Mouse (Mus musculus): Measurements from ENCODE around the gene Cdadc1. TPM values are rescaled to one million over a fixed set of nuclear protein-coding genes. Genes with fewer than 3 reads are reported as not detected.

Gene Cdadc1
- polyA plus RNA-seq, 1 experiment from 2014 or later: 23.7 TPM

DNA sequence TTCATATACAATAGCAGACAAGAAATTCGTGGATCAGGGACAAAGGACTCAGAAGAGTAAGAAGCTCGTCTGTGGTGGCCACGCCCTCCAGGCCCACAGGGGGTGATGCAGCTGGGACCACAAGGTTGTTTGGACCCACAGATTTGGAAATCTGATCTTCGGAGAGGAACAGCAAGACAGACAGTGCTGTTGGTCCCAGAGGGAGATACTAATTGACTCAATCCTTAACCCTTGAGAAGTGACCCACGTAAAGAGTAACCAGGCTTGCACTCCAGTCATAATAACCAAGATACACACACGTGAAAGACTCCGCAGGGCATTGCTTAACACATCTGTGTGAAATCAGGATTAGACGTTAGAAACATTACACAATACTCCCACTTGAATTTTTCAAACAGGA is 5.9 kb downstream of the Cdadc1 start:
- peaks cover 28% of the 10 kb centered on the region for H3K79me2 ChIP-seq (ENCODE audit: inconsistent target)
- H3K4me3 ChIP-seq (ENCODE audit: inconsistent target): no peak overlapping the region
- H3K27ac ChIP-seq: no peak overlapping the region
- peaks cover 39% of the 10 kb centered on the region for H3K36me3 ChIP-seq (ENCODE audit: inconsistent target)
- WGBS (ENCODE audit: missing documents): 54% methylated on average over 8 of the region's 8 CpGs

DNA sequence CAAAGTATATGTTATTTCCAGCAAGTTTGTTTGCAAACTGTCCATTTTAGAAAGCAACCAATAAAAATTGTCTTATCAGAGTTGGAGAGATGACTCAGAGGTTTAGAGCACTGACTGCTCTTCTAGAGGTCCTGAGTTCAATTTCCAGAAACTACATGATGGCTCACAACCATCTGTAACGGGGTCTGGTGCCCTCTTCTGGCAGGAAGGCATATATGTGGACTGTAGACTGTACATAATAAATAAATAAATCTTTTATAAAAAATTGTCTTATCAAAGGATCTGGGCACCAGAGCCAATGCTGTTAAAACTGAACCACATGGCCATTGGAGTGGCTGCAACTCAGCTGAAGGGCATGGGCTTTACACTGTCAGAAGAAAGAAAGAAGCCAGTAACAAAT is 7.1 kb downstream of the Cdadc1 start:
- H3K4me3 ChIP-seq (ENCODE audit: inconsistent target): no peak overlapping the region
- peaks cover 15% of the 10 kb centered on the region for H3K79me2 ChIP-seq (ENCODE audit: inconsistent target)
- H3K36me3 ChIP-seq (ENCODE audit: inconsistent target): peaks cover 51% of the 10 kb centered on the region
- WGBS (ENCODE audit: missing documents): 92% methylated on average over 1 of the region's 1 CpGs
- H3K27ac ChIP-seq: no peak overlapping the region

DNA sequence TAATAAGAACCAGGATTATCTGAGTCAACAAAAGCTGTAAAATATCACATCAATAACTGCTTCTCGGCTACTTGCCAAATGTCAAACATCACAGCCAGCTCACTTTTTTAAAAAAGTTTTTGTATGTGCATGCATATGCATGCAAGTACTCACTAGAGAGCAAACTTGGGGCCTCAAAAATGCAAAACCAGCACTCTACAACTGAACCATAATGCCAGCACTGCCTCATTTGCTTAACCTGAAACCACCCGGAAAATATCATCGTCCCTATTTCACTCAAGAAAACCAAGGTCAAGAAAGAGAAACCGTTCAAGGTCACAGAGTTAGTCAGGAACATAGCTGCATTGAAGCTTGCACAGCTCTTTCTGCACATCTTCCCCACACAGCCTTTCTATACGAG is 21.4 kb downstream of the Cdadc1 start:
- 98% methylated on average over 5 of the region's 5 CpGs for WGBS (ENCODE audit: missing documents)
- Histone ChIP-seq H3K36me3 (ENCODE audit: inconsistent target) (peaks cover 34% of the 10 kb centered on the region), H3K4me3 (ENCODE audit: inconsistent target) (no peak overlapping the region), H3K79me2 (ENCODE audit: inconsistent target) (no peaks in the 10 kb centered on the region), H3K27ac (no peak overlapping the region)

- 0 out of 2 replicates have a peak, but pooled peaks cover 5% of the 10 kb centered on the region for H3K36me3 ChIP-seq (ENCODE audit: inconsistent target)
- no peaks in the 10 kb centered on the region for H3K79me2 ChIP-seq (ENCODE audit: inconsistent target)
- WGBS (ENCODE audit: missing documents): 98% methylated on average over 6 of the region's 6 CpGs
Observed at GRCm38 (mm10) chr14:59566756-59567155, 31.0 kb downstream of the Cdadc1 start.

DNA sequence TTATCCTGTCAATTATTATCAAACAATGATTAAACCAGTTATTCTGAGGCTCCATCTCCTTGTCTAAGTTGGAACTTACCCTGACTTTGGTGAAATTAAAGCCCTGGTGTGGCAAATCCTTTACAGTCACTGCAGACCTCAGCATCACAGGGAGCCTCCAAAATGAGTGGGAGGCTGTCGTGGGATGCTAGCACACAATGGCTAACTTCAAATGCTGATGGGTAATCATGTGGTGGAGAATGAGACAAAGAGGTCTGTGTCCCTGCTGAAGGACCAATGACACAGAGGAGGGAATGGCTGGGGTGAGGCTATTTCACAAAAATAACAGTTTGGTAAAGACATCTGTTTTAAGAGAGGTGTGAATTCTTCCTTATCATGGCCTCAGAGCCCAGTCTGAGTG is 39.9 kb downstream of the Cdadc1 start:
- Histone ChIP-seq H3K4me3 (ENCODE audit: inconsistent target) (no peak overlapping the region), H3K27ac (no peak overlapping the region), H3K36me3 (ENCODE audit: inconsistent target) (no peaks in the 10 kb centered on the region), H3K79me2 (ENCODE audit: inconsistent target) (no peaks in the 10 kb centered on the region)
- WGBS (ENCODE audit: missing documents): 88% methylated on average over 1 of the region's 1 CpGs

More at GRCm38 (mm10) chr14:59566756-59567155, 31.0 kb downstream of the Cdadc1 start:
- Histone ChIP-seq H3K27ac (no peak overlapping the region), H3K4me3 (ENCODE audit: inconsistent target) (no peak overlapping the region)

- no peaks in the 10 kb centered on the region for H3K79me2 ChIP-seq (ENCODE audit: inconsistent target)
- H3K4me3 ChIP-seq (ENCODE audit: inconsistent target): no peak overlapping the region
- no peaks in the 10 kb centered on the region for H3K36me3 ChIP-seq (ENCODE audit: inconsistent target)
- no peak overlapping the region for H3K27ac ChIP-seq
- WGBS (ENCODE audit: missing documents): 44% methylated on average over 4 of the region's 4 CpGs
Observed at GRCm38 (mm10) chr14:59557071-59557470, 40.7 kb downstream of the Cdadc1 start.

- no peak overlapping the region for H3K4me3 ChIP-seq (ENCODE audit: inconsistent target)
- H3K79me2 ChIP-seq (ENCODE audit: inconsistent target): no peaks in the 10 kb centered on the region
- H3K27ac ChIP-seq: no peak overlapping the region
- 66% methylated on average over 13 of the region's 13 CpGs for WGBS (ENCODE audit: missing documents)
- H3K36me3 ChIP-seq (ENCODE audit: inconsistent target): no peaks in the 10 kb centered on the region
Observed at GRCm38 (mm10) chr14:59555928-59556531, 41.7 kb downstream of the Cdadc1 start.

DNA sequence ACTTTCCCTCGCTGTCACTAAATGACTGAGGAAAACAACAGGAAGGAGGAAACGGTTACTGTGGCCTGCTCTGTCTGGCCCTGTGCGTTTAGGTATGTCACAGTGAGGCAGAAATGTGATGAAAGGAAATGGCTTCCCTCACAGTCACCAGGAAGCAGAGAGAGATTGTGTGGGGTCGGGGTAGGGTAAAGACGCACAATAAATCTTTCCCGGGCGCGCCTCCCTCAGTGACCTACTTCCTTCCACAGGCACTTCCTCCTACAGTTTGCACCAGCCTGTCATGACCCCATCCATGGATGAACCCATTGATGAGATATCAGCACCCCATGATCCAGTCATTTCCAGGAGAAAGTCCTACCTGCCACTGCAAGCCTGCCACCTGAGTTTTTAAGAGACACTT is 42.7 kb downstream of the Cdadc1 start:
- Histone ChIP-seq H3K79me2 (ENCODE audit: inconsistent target) (no peaks in the 10 kb centered on the region), H3K4me3 (ENCODE audit: inconsistent target) (no peak overlapping the region), H3K27ac (no peak overlapping the region), H3K36me3 (ENCODE audit: inconsistent target) (no peaks in the 10 kb centered on the region)
- 31% methylated on average over 8 of the region's 8 CpGs for WGBS (ENCODE audit: missing documents)

GRCm38 (mm10) chr14:59554025-59554424 is 43.7 kb downstream of the Cdadc1 start:
- no peak overlapping the region for H3K27ac ChIP-seq
- no peak overlapping the region for H3K4me3 ChIP-seq (ENCODE audit: inconsistent target)
- WGBS (ENCODE audit: missing documents): 89% methylated on average over 5 of the region's 5 CpGs
- H3K79me2 ChIP-seq (ENCODE audit: inconsistent target): no peaks in the 10 kb centered on the region
- H3K36me3 ChIP-seq (ENCODE audit: inconsistent target): no peaks in the 10 kb centered on the region

DNA sequence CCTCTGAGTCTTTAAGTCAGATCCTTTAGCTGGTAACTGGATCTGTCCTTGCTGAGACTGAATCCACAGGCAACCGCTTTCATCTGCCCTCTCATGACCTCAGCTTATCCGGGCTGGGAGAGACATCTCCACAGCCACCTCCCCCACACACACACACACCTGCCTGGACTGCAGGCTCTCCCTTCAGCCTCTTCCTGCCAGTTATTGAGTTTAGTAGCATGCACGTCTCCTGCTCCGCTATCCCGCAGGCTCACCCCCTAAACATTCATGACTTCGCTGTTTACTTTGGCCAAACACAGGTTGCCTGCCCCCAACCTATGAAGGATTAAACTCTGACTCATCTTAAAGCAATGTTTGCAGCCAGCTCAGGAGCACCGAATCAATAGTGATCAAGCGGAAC is 45.8 kb downstream of the Cdadc1 start:
- Histone ChIP-seq H3K4me3 (ENCODE audit: inconsistent target) (no peak overlapping the region), H3K36me3 (ENCODE audit: inconsistent target) (peaks cover 11% of the 10 kb centered on the region; the same call in 1 of the 2 replicates), H3K79me2 (ENCODE audit: inconsistent target) (no peaks in the 10 kb centered on the region), H3K27ac (no peak overlapping the region)
- WGBS (ENCODE audit: missing documents): 96% methylated on average over 8 of the region's 8 CpGs

- no peak overlapping the region for H3K4me3 ChIP-seq (ENCODE audit: inconsistent target)
- no peaks in the 10 kb centered on the region for H3K79me2 ChIP-seq (ENCODE audit: inconsistent target)
- 100% methylated on average over 2 of the region's 2 CpGs for WGBS (ENCODE audit: missing documents)
- no peak overlapping the region for H3K27ac ChIP-seq
- H3K36me3 ChIP-seq (ENCODE audit: inconsistent target): peaks cover 11% of the 10 kb centered on the region; the same call in 1 of the 2 replicates
Observed at GRCm38 (mm10) chr14:59550841-59551240, 46.9 kb downstream of the Cdadc1 start.

DNA sequence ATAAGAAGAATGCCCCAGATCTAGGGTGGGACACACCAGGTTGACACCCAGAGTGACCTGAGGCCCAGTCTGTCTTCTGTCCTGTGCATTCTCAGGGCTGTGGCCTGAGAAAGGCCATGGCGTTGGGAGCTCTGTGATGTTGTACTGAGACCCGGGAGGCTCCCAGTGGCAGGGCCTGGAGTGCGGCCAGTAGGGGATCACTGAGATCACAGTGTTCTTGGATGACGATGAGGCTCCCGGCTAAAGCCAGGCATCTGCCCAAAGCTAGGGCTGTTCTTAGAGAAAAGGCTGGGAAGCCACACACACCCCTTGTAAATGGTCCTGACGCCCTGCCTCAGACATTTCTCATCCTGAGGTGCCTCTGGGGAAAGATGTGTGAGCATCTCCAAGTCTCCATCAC is 48.7 kb downstream of the Cdadc1 start:
- Histone ChIP-seq H3K27ac (no peak overlapping the region), H3K79me2 (ENCODE audit: inconsistent target) (no peaks in the 10 kb centered on the region), H3K36me3 (ENCODE audit: inconsistent target) (peaks cover 11% of the 10 kb centered on the region; the same call in 1 of the 2 replicates), H3K4me3 (ENCODE audit: inconsistent target) (no peak overlapping the region)
- WGBS (ENCODE audit: missing documents): 96% methylated on average over 6 of the region's 6 CpGs

DNA sequence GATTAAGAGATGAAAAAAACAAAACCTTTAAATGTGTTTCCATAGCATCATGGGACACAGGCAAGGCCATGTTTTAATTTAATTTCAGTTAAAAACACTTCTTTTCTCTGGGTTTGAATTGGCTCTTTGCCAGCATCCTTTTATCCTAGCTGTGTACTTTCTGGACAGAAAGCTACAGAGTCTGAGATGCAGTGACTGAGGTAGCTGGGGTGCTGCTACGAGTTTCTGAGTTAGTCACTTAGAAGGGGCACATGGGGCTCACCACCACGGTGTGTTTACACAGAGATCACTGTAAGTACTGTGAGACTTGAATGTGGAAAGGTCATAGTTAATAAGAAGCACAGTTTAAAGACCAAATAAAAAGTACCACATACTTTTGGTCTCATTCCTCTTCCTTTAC is 49.2 kb downstream of the Cdadc1 start:
- no peak overlapping the region for H3K27ac ChIP-seq
- peaks cover 11% of the 10 kb centered on the region; the same call in 1 of the 2 replicates for H3K36me3 ChIP-seq (ENCODE audit: inconsistent target)

GRCm38 (mm10) chr14:59547530-59547929 is 50.2 kb downstream of the Cdadc1 start:
- WGBS (ENCODE audit: missing documents): 91% methylated on average over 5 of the region's 5 CpGs
- Histone ChIP-seq H3K79me2 (ENCODE audit: inconsistent target) (no peaks in the 10 kb centered on the region), H3K27ac (no peak overlapping the region), H3K36me3 (ENCODE audit: inconsistent target) (peaks cover 11% of the 10 kb centered on the region; the same call in 1 of the 2 replicates), H3K4me3 (ENCODE audit: inconsistent target) (no peak overlapping the region)

More for the DNA sequence above, 49.2 kb downstream of the Cdadc1 start:
- Histone ChIP-seq H3K79me2 (ENCODE audit: inconsistent target) (no peaks in the 10 kb centered on the region), H3K4me3 (ENCODE audit: inconsistent target) (no peak overlapping the region)
- 86% methylated on average over 2 of the region's 2 CpGs for WGBS (ENCODE audit: missing documents)

- 92% methylated on average over 7 of the region's 7 CpGs for WGBS (ENCODE audit: missing documents)
- Histone ChIP-seq H3K36me3 (ENCODE audit: inconsistent target) (peaks cover 11% of the 10 kb centered on the region; the same call in 1 of the 2 replicates), H3K79me2 (ENCODE audit: inconsistent target) (no peaks in the 10 kb centered on the region), H3K27ac (no peak overlapping the region), H3K4me3 (ENCODE audit: inconsistent target) (no peak overlapping the region)
Observed at GRCm38 (mm10) chr14:59546162-59546880, 51.4 kb downstream of the Cdadc1 start.

Measured in macrophage (primary cell).